Mouse (Mus musculus) megakaryocyte-erythroid progenitor cell, adult 5 weeks (primary cell): ENCODE measurements around the gene AF067061. TPM values are rescaled to one million over a fixed set of nuclear protein-coding genes. Genes with fewer than 3 reads are reported as not detected.

Experiments
- polyA plus RNA-seq: library from polyadenylated mRNA; stranded (reverse); fragments of >175 nt; gene quantifications from 2 replicates; pipeline ENCODE4 v1.2.3, GENCODE M21; 2012

The AF067061 gene
- not detected in 2 replicates for polyA plus RNA-seq

DNA sequence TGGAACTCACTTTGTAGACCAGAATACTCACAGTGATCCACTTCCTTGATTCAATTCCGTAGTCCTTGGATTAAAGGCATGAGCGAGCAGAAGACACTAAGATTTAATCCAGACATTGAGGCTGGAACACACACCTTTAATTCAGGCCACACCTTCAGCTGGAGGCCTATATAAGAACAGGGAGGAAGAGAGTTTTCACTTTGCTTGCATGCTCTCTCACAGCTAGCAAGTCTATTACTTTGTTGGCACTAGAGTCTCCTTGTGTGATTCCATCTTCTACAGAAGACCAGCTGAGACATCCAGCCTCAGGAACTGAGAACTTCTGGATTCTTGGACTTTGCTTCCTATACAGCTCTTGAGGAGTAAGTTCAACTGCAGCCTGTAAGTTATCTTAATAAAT, at the start of gene AF067061:
TSS of gene AF067061 (plus strand) at position 245 of the 400 bp plus-strand sequence.

DNA sequence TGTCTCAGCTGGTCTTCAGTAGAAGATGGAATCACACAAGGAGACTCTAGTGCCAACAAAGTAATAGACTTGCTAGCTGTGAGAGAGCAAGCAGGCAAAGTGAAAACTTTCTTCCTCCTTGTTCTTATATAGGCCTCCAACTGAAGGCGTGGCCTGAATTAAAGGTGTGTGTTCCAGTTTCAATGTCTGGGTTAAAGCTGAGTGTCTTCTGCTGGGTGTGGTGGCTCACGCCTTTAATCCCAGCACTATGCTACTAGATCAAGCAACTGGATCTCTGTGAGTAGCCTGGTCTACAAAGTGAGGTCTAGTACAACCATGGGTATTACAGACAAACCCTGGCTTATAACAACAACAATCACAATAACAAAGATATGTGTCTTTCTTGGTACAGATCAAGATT, 47.1 kb upstream of the AF067061 start, which contains the start of gene Gm21762:
TSS of gene Gm21762 (minus strand) at position 101 of the 400 bp plus-strand sequence.

DNA sequence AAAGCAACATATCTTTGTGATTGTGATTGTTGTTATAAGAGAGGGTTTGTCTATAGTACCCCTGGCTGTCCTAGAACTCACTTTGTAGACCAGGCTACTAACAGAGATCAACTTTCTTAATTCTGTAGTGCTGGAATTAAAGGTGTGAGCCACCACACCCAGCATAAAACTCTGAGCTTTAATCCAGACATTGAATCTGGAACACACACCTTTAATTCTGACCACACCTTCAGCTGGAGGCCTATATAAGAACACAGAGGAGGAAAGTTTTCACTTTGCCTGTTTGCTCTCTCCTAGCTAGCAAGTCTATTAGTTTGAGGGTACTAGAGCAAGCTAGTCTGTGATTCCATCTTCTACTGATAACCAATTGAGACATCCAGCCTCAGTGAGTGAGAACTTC, 24.1 kb upstream of the AF067061 start, which contains the start of gene Gm21731:
TSS of gene Gm21731 (plus strand) at position 301 of the 400 bp plus-strand sequence.

DNA sequence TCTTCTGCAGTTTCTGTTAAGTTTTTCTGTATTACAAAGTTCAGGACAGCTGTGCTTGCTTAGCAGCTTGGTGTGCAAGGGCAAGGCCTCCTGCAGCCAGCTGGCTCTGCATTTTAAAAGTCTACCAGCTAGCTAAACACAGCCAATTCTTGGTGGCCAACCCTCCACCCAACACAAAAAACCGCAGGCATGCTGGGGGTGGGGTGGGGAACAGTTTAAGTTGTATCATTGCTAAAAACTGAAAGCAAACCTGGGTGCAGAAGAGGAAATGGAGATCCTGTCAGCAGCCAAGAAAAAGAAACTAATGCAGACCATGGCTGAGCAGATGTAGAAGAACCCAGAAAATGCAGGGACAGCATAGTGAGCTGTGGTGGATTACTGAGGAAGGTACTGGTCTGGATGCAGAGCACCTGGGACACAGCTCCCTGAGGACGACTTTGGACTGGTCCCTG, 37.1 kb downstream of the AF067061 start, which contains the start of gene BC147527:
TSS of gene BC147527 (plus strand) at position 402 of the 452 bp plus-strand sequence.

Other genes starting within 250 kb of the AF067061 start
- 0.54 TPM in 1 of 2 replicates, not detected in the other for gene Gm36079, start 236.1 kb upstream of the AF067061 start, polyA plus RNA-seq
- 1.1 and 2.4 TPM in 2 replicates for gene Gm21188, start 210.9 kb upstream of the AF067061 start, polyA plus RNA-seq
- not detected in 2 replicates for gene Gm20767, start 122.9 kb upstream of the AF067061 start, polyA plus RNA-seq
- gene Gm21818, start 90.7 kb upstream of the AF067061 start, polyA plus RNA-seq, result not detected in 2 replicates
- not detected in 2 replicates for gene Gm21762, start 47.2 kb upstream of the AF067061 start, polyA plus RNA-seq
- gene Gm21731, start 24.0 kb upstream of the AF067061 start, polyA plus RNA-seq, result not detected in 2 replicates
- gene BC147527, start 37.3 kb downstream of the AF067061 start, polyA plus RNA-seq, result 0.15 and 0.17 TPM in 2 replicates
- not detected in 2 replicates for gene Tcstv3, start 53.8 kb downstream of the AF067061 start, polyA plus RNA-seq